Mouse (Mus musculus) spleen, adult 12 weeks (tissue): Measurements from ENCODE around the gene Bdkrb1.

Experiments used
- DNase-seq: peaks from one replicate; pipeline ENCODE4 v3.0.0; 2022; ENCODE audit warnings: low spot score

The Bdkrb1 gene

GRCm38 (mm10) chr12:105598503-105598902, 4.4 kb upstream of the Bdkrb1 start:
- DNase-seq = no peak

- DNase-seq = no peak
Observed at GRCm38 (mm10) chr12:105599098-105599497, 3.8 kb upstream of the Bdkrb1 start.

GRCm38 (mm10) chr12:105601586-105601985, 1.3 kb upstream of the Bdkrb1 start:
- DNase-seq = no peak

- no peak for DNase-seq
Observed at GRCm38 (mm10) chr12:105603904-105604303, 1.0 kb downstream of the Bdkrb1 start.

- DNase-seq = no peak
Observed at GRCm38 (mm10) chr12:105605212-105605611, 2.3 kb downstream of the Bdkrb1 start.

- no peak for DNase-seq
Observed at GRCm38 (mm10) chr12:105606881-105607280, 4.0 kb downstream of the Bdkrb1 start.

- DNase-seq = no peak
Observed at GRCm38 (mm10) chr12:105611045-105611444, 8.2 kb downstream of the Bdkrb1 start.

- DNase-seq = peak; percentile 27
Observed at GRCm38 (mm10) chr12:105611748-105612147, 8.9 kb downstream of the Bdkrb1 start.

- no peak for DNase-seq
Observed at GRCm38 (mm10) chr12:105613559-105613958, 10.7 kb downstream of the Bdkrb1 start.

- no peak for DNase-seq
Observed at GRCm38 (mm10) chr12:105622048-105622447, 19.2 kb downstream of the Bdkrb1 start.

- DNase-seq = no peak
Observed at GRCm38 (mm10) chr12:105622981-105623539, 20.2 kb downstream of the Bdkrb1 start.

- DNase-seq = no peak
Observed at GRCm38 (mm10) chr12:105625798-105626197, 22.9 kb downstream of the Bdkrb1 start.

GRCm38 (mm10) chr12:105634374-105635067, 31.6 kb downstream of the Bdkrb1 start:
- DNase-seq = no peak

- no peak for DNase-seq
Observed at GRCm38 (mm10) chr12:105636551-105636950, 33.7 kb downstream of the Bdkrb1 start.

- no peak for DNase-seq
Observed at GRCm38 (mm10) chr12:105637554-105637953, 34.7 kb downstream of the Bdkrb1 start.

GRCm38 (mm10) chr12:105642770-105643321, 40.0 kb downstream of the Bdkrb1 start:
- no peak for DNase-seq
